Mouse (Mus musculus): ENCODE data around the gene Sgsm1. TPM values are rescaled to one million over a fixed set of nuclear protein-coding genes. Genes with fewer than 3 reads are reported as not detected.
A peak's percentile ranks its signal among the peaks of the same experiment; 100 is the strongest.

Sgsm1 gene
- total RNA-seq, 2 experiments from 2014 or later: 0.23 to 0.47 TPM

GRCm38 (mm10) chr5:113206670-113207352 is 103.8 kb downstream of the Sgsm1 start:
- intact Hi-C loops (cut with DNase I): no loop called here
- peak; percentile 17 for DNase-seq
- no peak for TF ChIP-seq CTCF (IDR thresholded peaks at IDR 0.05)
- Histone ChIP-seq H3K4me3 (no peak overlapping the region), H3K27ac (peak overlapping the region; percentile 93)

DNA sequence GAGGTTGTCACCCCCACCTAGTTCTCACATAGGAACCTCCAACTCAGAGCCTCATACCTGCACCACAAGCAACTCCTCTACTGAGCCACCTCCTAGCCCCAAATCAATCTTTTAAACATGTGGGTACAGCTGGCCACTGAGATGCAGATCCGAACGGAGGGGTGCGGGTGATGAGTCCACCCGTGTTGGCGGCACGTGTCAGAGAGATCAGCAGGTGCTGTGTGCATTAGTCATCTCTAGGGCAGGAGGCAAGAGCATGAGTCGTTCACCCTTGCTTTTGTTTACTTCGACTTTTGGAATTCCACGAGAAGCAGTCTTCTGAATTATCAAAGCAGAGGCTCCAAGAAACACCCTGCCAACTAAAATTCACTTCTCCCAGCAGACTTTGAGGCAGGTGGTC is 106.4 kb downstream of the Sgsm1 start:
- Histone ChIP-seq H3K4me3 (no peak overlapping the region), H3K27ac (peak overlapping the region; percentile 93)
- DNase-seq: no peak
- intact Hi-C loops (cut with DNase I): no loop called here
- no peak for TF ChIP-seq CTCF (IDR thresholded peaks at IDR 0.05)

- Histone ChIP-seq H3K4me3 (no peak overlapping the region; the same call in 1 of the 2 replicates), H3K27ac (peak overlapping the region; percentile 85)
- intact Hi-C loops (cut with DNase I): no loop called here
- DNase-seq: no peak
- TF ChIP-seq CTCF (IDR thresholded peaks at IDR 0.05): no peak
Observed at GRCm38 (mm10) chr5:113199772-113200134, 110.8 kb downstream of the Sgsm1 start.

DNA sequence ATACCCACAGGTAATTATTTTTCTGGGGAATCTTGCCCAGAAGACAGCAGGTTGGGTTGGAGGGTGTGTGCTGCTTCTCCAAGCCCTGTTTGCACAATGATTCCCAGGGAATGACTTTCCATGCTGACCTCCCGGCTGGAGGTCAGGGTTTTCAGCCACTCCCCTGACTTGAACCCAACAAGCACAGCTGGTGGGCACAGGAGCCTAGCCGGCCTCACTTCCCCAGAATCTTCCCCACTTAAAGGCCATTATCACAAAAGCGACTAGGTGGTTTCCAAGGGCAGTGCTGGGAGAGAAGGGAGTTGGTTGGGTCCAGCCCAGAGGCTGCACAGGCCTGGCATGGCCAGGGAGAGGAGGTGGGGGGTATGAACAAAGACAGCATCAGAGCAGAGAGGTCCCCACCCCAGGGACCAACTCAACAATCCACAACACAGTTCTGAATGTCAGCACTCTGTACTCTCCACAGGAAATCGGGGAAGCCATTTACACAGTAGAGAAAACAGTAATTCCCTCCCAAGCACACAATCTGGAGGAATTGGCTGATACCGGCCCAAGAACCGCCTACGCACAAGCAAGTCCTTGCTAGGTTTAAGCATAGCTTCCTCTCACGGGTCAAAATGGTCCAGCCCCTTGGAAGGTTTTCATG is 111.3 kb downstream of the Sgsm1 start:
- intact Hi-C loops (cut with DNase I): no loop called here
- DNase-seq: peak; percentile 47
- TF ChIP-seq CTCF (IDR thresholded peaks at IDR 0.05): no peak
- H3K27ac ChIP-seq: peak overlapping the region; percentile 85
- no peak overlapping the region; the same call in 1 of the 2 replicates for H3K4me3 ChIP-seq

DNA sequence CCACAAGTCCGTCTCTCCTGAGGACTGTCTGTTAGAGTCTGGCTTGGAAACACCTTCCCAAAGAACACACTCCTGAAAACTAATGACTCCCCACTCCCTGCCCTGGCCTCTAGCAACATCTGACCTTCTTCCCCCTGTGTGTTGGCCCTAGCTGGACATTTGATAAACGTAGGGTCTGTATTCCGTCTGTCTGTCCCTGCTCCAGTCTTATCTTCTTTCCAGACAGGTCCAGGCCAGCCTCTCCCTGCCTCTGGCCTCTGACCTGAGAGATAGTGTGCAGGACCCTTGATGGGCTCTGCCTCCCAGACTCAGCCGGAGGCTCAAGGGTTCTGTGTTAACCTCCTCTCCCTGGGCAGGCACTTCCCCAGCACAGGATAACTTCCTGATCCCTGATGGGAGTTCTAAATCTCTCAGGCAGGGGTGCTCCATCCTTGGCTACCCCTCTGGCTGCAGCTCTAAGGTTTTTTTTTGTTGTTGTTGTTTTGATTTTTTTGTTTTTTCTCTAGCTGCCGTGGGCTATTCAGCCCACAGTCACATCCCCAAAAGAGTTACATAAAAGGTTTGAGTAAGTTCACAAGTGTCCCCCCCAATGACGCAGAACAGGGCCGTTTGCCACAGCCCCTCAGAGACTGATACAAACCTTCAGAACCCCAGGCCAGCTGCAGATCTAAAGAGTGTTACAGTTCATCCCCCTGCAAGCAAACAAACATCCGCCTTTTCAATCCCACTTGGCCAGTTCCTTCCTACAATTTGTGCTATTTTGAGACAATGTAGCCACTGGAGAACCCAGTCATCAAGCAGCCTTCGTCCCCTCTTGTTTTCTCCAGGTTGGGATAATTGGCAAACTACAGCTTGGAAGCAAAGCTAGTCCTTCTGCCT is 113.4 kb downstream of the Sgsm1 start:
- no peak for TF ChIP-seq CTCF (IDR thresholded peaks at IDR 0.05)
- peak; percentile 58 for DNase-seq
- intact Hi-C loops (cut with DNase I): no loop called here
- H3K27ac ChIP-seq: peak overlapping the region; percentile 85
- peak overlapping the region; percentile 21; the same call in 1 of the 2 replicates for H3K4me3 ChIP-seq

DNA sequence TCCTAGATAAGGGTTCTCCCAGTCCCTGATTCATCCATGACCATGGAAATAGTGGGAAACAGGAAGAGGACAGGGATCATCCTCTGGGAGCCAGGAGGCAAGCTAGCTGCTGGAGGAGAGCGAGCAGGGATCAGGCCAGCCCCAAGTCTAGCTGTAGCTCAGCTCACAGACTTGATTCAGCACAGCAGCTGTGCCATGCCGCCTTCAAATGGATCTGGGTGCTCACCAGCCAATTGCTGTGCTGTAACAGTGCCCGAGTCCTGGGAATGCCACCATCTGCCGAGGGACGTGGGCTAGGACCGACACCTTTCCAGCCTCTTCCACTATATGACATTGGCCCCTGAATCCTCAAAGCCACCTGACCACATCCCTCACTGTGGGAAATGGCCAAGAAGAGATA is 114.7 kb downstream of the Sgsm1 start:
- Histone ChIP-seq H3K4me3 (no peak overlapping the region), H3K27ac (peak overlapping the region; percentile 85)
- intact Hi-C loops (cut with DNase I): no loop called here
- TF ChIP-seq CTCF (IDR thresholded peaks at IDR 0.05): no peak
- no peak for DNase-seq

GRCm38 (mm10) chr5:113195451-113195850 is 115.1 kb downstream of the Sgsm1 start:
- H3K27ac ChIP-seq: peak overlapping the region; percentile 85; the same call in 1 of the 2 replicates
- DNase-seq: no peak
- TF ChIP-seq CTCF (IDR thresholded peaks at IDR 0.05): no peak
- no peak overlapping the region for H3K4me3 ChIP-seq
- intact Hi-C loops (cut with DNase I): no loop called here

GRCm38 (mm10) chr5:113193762-113194161 is 116.8 kb downstream of the Sgsm1 start:
- intact Hi-C loops (cut with DNase I): no loop called here
- no peak for TF ChIP-seq CTCF (IDR thresholded peaks at IDR 0.05)
- Histone ChIP-seq H3K4me3 (0 out of 2 replicates have a peak overlapping the region, but pooled peaks have one; percentile 19), H3K27ac (no peak overlapping the region; the same call in 1 of the 2 replicates)
- no peak for DNase-seq

Small RNA genes within 50 kb of the gene (microRNA-seq; reads per million reads assigned to microRNA genes)
- gene Mir7229 (not detected), gene Mir7230 (not detected)

Other genes with a start within 250 kb of the Sgsm1 start
- gene Crybb2, start 240.7 kb downstream of the Sgsm1 start, total RNA-seq (2021): not detected
- gene Crybb3, start 229.2 kb downstream of the Sgsm1 start, total RNA-seq (2021): 1 to 10 TPM in 1 of 2 experiments, under 1 TPM in 1; 0.79 to 1.0 TPM
- 10 to 100 TPM; 19.6 to 24.6 TPM for gene 2900026A02Rik, start 89.5 kb downstream of the Sgsm1 start, total RNA-seq (2021)
- gene Tmem211, start 83.9 kb downstream of the Sgsm1 start, total RNA-seq (2021): not detected
- not detected for gene Aym1, start 46.5 kb upstream of the Sgsm1 start, total RNA-seq (2021)
- under 1 TPM; 0.08 to 0.36 TPM for gene Wscd2, start 179.5 kb upstream of the Sgsm1 start, total RNA-seq (2021)

Data from gastrocnemius, adult 2 months (tissue).